Mouse (Mus musculus) cerebral cortex, adult 2 months (tissue): ENCODE results near the gene Smc1b.

ENCODE experiments used
- WGBS: fragments of 180-500 bp; shearing (Covaris S2); methylation state at CpG from one replicate; pipeline ENCODE4 v1.1.7; 2018; 5-methylcytosine and 5-hydroxymethylcytosine counted together

Smc1b gene

DNA sequence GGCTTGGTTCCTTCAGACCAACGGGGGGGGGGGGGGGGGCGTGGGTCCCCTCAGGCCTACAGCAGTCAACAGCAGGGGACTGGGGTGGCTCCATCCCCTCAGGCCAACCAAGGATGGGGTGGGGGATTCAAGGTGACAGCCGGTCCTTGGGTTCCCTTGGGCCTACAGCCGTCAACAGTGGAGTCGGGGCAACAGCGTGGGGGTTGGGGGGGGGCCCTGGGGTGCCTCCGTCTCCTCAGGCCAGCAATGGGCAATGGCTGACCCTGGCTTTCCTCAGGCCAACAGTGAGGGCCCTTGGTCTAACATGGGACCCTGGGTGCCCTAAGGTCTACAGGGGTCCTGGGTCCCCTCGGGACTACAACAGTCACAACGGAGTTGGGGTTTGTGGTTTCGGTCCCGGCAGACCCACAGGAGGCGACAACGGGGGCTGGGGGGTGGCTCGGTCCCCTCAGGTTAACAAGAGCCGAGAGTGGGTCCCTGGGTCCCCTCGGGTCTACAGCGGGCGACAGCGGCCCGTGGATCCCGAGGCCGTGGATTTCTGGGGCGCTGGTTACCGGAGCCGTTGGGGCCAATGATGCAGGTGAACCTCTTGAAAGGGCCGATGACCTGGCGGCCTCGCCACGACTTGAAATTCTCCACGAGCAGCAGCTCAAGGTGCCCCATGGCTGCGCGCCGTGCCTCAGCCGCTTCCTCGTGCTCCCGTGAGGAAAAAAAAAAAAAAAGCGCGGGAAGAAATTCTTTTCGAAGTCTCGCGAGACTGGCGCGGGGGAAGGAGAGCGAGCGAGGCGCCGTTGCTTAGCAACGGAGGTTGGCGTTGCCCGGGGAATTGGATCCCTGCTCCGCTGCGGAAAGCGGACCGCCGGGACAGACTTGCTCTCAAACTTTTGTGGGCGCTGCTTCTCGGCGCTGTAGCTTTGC, at the start of gene Smc1b, which contains the start of gene Ribc2:
TSS of gene Smc1b (minus strand) at position 690 of the 918 bp plus-strand sequence.
TSS of gene Ribc2 (plus strand) at position 804 of the 918 bp plus-strand sequence.
- 34% methylated on average over 57 of the region's 58 CpGs for WGBS

DNA sequence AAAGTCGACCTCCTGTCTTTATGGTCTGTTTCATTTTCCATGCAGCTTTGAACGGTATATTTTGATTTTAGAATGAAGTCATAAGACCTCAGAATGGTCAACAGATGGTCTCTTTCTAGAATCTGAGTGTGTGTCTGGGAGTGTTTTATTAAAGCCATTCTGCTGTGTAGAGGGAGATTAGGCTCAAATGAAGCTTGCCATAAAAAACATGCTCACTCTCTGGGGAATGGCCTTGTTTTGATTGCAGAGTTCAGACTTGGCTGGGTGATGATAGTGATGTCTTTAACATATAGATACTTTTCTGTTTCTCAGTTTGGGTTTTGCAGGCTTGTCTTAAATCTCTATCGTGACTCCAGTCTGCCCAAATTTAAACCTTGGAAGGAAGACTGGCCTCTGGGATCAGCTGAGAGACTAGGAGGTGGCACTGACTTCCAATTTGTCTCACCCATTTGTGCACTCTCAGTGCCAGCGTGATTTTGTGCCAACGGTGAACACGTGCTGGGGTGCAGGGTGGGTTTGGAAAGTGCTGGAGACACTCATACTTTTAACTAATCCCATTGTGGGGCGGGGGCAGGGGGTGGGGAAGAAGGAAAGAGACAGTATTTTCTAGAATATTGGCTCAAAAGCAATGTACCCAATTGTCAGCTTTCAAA, 47.9 kb upstream of the Smc1b start:
- WGBS = 51% methylated on average over 7 of the region's 7 CpGs

DNA sequence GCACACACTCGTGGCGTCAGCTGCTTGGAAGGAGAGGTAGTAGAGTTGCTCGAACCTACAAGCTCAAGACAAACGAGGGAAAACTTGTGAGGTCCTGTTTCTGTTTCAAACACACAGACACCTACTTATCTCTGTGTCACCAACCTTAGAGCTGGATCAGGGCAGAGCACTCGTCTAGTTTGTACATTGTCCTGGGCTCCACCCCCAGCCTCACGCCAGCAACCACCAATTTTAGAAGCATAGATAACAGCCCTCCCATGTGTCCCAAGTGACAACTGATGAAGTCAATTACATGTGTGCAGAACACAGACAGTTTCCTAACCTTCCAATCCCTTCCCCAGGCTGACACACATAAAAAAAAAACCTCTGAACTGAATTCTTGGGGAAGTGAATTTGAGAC, 46.4 kb upstream of the Smc1b start:
- WGBS = 82% methylated on average over 6 of the region's 6 CpGs

DNA sequence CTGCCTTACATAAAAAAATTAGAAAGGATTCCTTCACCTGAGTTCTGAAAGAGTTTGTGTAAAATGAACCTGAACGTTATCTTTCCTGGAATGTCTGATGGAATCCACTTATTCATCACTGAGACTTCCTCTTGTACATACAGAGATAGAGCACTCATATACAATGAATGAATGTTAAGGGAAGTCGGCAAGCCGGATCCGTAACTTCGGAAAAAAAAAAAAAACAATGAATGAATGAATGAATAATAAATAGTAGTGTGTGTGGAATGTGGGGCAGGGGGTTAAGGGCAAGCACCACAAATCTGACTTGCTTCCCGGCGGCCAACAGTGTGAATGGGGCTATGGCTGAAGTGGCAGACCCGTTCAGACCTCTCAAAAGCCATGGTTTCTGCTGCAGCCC, 45.8 kb upstream of the Smc1b start:
- WGBS = 89% methylated on average over 8 of the region's 8 CpGs

DNA sequence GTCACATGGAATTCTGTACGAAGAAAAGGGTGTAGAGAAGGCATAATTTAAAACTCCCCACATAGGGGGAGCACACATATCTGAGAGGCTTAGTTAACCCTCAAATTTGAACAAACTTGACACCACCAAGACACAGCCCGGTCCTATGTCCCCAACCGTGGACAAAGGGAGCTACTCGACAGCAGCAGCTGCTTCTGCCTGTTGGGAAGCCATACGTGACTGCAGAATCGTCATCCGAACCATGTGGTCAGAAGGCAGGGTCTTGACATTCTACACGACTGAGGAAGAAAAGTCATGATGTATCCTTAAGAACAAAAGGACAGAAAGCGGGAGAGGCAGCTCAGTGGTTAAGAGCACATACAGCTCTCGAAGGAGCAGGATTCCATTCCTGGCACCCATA, 42.3 kb upstream of the Smc1b start:
- 80% methylated on average over 10 of the region's 10 CpGs for WGBS

DNA sequence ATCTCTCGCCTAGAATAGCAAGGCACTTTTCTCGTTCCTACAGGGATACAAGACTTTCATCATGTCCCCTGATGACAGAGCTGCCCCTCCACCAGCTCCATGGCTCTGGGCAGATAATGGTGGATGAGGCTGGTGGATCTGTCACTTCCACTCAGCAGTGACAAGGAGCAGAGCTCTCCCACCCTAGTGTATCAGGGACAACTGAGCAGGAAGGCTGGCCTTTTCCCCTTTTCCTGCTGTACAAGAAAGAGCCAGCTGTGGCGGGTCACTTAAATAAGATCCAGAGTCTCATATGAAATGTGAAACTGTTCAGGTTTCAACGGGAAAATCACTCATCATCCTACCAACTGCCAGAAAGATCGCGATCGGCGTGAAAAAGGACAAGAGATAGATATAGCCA, 41.7 kb upstream of the Smc1b start:
- 80% methylated on average over 8 of the region's 8 CpGs for WGBS

DNA sequence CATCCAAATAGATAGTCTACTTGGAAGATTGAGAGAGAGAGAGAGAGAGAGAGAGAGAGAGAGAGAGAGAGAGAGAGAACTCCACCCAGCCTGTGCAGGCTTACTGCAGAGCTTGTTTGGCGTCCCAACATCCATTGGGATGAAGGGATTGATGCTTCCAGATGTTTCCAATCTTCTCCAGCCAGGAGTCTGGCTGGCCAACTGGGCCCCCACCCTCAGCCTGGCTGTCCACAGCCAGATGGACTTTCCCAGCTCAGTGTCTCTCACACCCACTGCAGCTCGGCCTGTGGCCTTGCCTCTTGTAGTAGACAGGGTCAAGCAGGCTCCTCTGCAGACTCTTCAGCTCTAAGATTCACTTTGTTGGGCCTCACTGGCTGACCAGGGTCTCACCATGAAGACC, 40.3 kb upstream of the Smc1b start:
- 88% methylated on average over 2 of the region's 2 CpGs for WGBS

DNA sequence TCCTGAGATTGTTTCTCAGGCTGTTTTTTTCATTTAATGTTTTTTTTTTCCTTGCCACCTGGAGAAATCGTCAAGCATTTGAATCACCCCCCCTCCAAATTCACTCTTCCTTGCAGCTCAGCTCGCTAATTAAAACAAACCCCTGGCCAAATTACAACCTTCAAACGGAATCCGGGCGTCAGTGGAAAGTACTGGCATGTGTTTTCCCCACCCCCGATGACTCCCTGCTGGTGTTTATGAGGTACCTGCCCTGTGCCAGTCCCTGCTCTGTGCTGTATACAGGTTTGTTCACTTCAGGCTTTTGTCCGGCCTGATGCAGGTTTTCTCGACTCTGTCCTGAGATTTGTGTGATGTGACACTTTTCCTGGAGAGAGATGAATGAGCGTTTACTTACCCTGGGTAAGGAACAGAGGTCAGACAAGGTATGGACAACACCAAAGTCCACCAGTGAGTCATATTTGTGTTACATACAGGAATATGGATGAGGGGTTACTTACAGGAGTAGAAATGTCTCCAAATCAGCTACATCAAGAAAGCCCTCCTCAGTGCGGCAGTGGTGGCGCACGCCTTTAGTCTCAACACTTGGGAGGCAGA, 35.4 kb upstream of the Smc1b start:
- 69% methylated on average over 12 of the region's 12 CpGs for WGBS

DNA sequence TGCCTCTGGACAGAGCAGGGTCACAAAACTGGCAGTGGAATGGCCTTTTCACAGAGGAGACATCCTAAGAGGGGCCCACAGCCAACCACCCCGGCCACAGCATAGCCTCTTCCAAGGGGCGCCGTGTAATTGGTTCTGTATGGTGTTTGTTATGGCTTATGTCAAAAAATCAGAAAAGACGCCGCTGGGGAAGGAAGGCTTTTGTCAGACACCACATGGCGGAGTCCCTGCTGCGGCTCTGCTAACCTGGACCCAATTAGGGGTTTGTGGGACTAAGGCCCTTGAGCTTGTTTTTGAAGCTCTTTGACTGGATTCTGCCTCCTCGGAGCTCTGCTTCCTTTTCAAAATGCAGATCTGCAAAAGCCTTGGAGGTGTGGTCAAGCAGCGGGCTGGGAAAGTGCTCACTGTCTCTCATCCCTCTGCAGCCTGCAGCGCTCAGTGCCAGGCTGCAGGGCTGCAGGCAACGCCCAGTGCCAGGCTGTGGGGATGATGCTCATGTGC, 34.7 kb upstream of the Smc1b start:
- WGBS = 58% methylated on average over 11 of the region's 11 CpGs

DNA sequence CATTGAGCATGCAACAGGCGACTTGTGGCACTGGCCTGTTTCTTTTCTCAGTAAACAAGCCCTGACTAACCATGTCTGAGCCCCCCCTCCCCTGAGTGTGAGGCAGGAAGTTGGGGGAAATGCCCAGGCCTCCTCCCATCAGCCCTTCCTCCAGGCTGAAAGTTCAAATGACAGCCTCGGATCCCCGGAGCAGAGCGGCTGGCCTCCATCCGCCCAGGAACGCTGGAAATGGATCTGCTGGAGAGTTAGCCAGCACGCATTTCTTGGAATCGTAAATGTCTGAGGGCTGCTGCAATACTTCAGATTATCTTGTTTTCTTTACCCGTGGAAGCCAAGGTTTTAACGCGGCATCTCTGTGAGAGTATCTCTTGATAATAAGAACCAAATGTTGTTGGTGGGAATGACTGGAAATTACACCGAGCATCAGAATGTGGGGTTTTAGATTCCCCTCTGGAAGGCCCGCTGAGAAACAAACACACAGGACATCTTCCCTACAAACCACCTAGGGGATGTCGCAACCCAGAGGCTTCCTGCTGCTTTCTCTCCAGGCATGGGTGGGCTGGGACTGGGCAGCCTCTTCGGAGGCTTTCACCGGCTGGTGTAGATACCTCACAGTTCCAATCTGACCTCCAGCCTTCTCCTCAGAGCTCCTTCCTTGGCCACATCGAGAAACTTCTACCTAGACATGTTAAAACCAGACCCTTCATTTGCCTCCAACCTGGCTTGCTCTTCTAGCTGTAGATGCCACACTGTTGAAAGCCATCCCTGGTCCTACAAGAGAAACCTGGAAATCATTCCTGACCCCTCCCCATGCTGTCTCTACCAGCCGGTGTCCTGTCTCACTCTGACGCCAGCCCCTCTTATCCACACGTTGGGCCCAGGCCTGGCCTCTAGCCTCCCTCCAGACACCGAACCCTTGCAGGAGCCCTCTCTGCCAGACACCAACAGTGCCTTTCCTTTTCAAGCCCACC, 31.2 kb upstream of the Smc1b start:
- 75% methylated on average over 21 of the region's 21 CpGs for WGBS

DNA sequence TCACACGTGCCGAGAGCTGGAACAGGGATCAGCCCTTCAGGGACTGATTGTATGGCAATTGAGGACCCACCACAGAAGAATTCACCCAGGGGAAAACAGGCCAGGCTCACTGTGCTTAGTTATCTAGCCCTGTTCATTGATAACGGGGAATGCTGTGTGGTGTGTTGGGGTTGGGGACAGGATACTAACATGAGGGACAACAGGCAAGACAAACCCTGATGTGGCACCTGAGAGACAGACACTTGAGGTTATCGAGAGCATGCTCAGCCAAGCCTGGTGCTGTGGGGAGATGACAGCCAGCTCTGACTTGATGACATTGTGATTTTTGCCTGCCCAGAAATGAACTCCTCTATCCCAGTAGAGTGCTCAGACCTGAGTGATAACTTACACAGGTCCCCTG, 24.4 kb upstream of the Smc1b start:
- WGBS = 79% methylated on average over 4 of the region's 4 CpGs

DNA sequence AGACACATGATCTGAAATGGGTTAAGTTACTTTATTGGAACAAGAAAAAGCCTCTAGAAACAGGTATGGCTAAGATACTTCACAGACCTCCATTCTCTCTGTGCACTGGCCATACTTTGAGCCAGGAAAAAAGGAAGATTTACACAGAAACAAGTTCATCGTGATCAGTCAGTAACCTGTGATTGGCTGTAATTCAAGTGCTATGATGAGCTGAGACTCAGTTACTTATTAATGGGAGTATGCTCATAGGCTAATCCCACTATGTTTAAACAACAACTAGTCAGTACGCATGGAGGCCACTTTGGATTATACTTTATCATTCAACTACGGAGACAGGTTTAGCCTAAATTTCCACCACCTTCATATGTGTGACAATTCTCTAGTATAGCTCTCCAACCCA, 22.3 kb upstream of the Smc1b start:
- 96% methylated on average over 3 of the region's 3 CpGs for WGBS

DNA sequence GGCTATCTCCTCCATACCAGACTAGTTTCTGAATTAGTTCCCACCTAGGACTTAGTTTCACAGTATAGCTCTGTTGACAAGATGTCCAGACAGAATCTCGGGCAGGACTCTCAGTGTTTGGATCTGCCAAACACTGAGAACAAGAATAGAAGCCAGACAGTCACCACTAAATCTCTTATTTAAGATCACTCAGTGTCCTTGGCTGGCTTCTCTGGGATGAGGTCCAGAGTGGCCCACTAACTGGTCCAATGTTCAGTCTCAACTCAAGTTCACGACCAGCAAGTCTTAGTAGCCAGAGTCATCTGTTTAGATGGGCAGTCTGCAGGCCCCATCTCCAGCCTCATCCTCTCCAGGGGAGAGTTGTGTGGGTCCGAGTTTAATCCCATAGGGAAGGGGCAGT, 20.8 kb upstream of the Smc1b start:
- WGBS = 77% methylated on average over 3 of the region's 3 CpGs

DNA sequence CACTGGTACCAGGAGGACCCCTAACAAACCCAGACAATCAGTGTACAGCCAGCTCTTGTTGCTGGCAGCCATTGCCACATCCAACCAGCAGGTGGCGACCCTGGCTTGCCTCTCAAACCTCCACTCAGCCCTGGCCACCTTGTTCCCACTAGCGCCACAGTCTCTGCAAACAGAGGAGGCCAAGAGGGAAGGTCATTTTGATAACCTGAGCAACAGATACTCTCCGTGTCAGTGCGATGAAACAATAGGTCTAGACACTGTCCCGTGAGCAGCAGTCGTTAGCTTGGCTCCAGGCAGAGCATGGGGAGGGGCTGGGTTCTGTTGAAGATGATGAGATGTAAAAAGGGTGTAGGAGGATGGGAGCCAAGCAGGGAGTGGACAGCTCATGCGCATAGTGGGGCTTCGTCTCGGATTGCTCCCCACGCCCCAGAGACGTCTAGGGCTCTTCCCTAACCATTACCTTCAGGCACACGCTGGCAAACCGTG, 19.7 kb upstream of the Smc1b start:
- WGBS = 26% methylated on average over 13 of the region's 13 CpGs

DNA sequence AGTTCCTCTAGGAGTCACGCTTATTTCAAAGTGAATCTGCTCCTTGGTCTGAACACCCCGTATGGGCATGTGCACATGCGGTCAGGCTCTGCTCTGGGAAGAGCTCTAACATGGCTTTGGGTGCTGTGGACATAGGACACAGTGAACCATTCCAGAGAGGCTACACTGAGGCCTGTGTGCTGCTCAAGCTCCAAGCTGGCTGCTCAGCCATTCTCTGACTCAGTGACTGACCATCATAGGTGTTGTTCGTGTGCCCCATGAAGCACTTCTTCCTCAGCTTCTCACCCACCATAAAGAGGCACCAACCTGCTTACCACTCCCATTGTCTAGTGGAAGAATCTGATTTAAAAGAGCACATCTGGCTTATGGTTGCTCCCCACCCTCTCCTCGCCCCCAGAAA, 12.5 kb upstream of the Smc1b start:
- 96% methylated on average over 5 of the region's 5 CpGs for WGBS

DNA sequence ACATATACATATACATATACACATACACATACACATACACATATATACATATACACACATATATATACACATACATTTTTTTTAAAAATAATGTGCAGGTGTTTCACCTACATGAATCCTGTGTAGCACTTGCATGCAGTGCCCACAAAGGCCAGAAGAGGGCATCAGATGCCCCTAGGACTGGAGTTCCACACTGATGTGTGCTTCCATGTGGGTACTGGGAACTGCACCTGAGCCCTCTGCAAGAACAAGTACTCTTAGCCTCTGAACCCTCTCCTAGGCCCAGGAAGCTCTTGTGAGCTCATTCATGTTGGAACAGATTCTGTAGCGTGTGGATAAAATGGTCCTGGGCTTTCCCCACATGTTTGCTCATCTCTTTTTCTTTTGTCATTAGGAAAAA, 12.0 kb upstream of the Smc1b start:
- 100% methylated on average over 1 of the region's 1 CpGs for WGBS

DNA sequence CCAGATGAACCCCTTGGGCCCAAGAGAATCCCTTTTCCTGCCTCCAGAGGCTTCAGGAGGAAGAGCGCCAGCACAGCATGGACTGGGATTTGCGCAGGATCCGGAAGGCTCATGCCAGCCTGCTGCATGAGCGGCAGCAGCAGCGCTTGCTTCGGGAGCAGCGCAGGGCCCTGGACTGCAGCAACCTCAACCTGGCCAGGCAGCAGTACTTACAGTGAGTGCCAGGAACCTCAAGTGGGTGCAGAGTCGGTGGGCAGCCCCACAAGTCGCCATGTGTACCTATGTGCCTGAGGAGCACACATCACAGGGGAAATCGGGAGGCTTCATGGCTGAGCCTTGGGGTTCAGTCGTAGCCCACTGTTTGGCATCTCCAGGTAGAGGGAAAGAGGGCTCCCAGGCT, 11.4 kb upstream of the Smc1b start:
- WGBS = 92% methylated on average over 11 of the region's 11 CpGs

DNA sequence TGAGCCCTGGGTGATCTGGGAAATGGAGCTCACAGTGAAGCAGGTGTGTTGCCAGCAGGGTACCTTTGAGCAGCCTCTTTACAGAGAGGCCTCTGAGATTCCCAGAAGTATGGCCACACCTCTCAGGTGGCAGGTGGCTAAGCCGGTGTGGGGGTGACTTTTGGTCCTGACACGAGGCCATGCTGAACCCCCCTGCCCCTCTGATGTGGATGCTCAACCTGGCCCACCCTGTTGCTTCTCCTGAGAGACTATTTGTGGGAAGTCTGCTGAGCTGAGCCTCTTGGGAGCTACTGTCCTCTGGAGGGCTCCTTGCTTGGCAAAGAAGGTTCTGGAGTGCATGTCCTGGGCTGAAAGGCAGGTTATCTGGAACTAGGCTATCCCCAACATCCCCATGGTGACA, 10.7 kb upstream of the Smc1b start:
- WGBS = 75% methylated on average over 2 of the region's 2 CpGs

DNA sequence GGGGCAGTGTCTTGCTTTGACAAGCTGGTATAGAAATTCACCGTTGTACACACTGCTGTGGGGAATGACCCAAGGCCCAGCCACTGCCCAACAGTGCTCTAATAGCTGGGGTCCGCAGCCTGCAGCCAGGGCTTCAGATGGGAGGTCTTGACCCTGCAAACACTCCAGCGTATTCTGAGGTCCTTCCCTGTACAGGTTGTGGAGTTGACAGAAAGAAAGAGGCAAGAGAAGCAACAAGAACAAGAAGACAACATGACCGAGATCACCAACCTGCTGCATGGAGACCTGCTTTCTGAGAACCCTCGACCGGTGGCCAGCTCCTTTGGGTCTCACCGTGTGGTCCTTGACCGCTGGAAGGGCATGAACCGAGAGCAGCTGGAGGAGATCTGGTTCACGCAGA, 9.5 kb upstream of the Smc1b start:
- 93% methylated on average over 10 of the region's 10 CpGs for WGBS

DNA sequence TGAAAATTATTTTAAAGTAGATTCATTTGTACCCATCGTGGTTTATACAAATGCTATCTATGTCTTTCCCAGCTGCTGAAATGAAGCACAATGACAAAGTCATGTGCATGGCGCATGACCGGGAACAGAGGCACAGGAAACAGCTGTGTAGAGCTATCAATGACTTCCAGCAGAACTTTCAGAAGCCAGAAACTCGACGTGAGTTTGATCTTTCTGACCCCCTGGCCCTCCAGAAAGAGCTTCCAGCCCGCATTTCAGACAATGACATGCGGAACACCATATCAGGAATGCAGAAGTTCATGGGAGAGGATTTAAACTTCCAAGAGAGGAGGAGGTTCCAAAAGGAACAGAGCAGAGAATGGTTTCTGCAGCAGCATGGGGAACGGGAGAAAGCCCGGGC, 3.4 kb upstream of the Smc1b start:
- 47% methylated on average over 9 of the region's 9 CpGs for WGBS

DNA sequence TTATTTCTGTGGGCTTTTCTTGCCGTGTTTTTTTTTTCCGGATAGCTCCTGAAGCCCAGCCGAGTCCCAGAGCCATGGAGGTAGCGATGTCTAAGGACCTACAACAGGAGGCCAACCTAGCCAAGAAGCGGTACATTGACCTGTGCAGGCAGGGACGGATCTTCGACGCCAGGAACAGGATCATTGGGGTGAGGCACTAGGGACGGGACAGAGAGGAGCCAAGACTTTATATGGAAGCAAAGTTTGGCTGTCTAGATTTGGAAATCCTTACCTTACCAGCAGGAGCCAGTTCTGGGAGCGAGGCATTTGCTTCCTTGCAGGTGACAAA, 393 bp upstream of the Smc1b start:
- WGBS = 17% methylated on average over 10 of the region's 10 CpGs
